Mouse (Mus musculus) CH12.LX (cell line): ENCODE data around the gene Cldn22.

Source experiments
- CTCF ChIP-seq, 2 experiments: IDR thresholded peaks in 1 of 2; conservative IDR thresholded peaks in 1 of 2; 2 replicates each; pipeline ENCODE4 v1.5.1; 2011 to 2012; ENCODE audit warnings: low read depth in 2 of 2, low read length in 2 of 2, improper control_type of control experiment in 1 of 2, inconsistent platforms in 1 of 2, mild to moderate bottlenecking in 1 of 2, moderate library complexity in 1 of 2
- ZC3H11A ChIP-seq: IDR thresholded peaks from 2 replicates; pipeline ENCODE4 v1.6.1; 2012; ENCODE audit warnings: low read depth, mild to moderate bottlenecking, inconsistent platforms, low read length, improper control_type of control experiment

- TF ChIP-seq ZC3H11A (no peak), CTCF (conservative IDR thresholded peaks at IDR 0.05 in 1 of 2, IDR thresholded peaks at IDR 0.05 in 1 of 2; ENCODE audit: low read depth in 2 of 2, low read length in 2 of 2) (no peak)
Observed at GRCm38 (mm10) chr8:47786323-47786722, 38.0 kb upstream of the Cldn22 start.
